Mouse (Mus musculus): ENCODE measurements around the gene Acvr1. TPM values are rescaled to one million over a fixed set of nuclear protein-coding genes. Genes with fewer than 3 reads are reported as not detected.

Acvr1 gene
- total and polyA plus RNA-seq, 3 experiments, result 0.11 TPM; not detected in 2

- TF ChIP-seq POLR2AphosphoS5 (IDR thresholded peaks at IDR 0.05; ENCODE audit: insufficient replicate concordance, low read depth, low read length) (no peak), TAL1 (conservative IDR thresholded peaks at IDR 0.05; ENCODE audit: low read depth, low read length) (no peak), GATA1 (IDR thresholded peaks at IDR 0.05; ENCODE audit: borderline replicate concordance, low read length) (no peak), GATA2 (IDR thresholded peaks at IDR 0.05; ENCODE audit: borderline replicate concordance, low read depth, low read length) (no peak)
- peaks cover 31% of the 10 kb centered on the region for H3K9me3 ChIP-seq (replicated peaks)
- ATAC-seq (ENCODE audit: extremely low read depth, insufficient number of reproducible peaks, low FRiP score, poor library complexity, severe bottlenecking) (no peak), DNase-seq (ENCODE audit: low spot score) (no peak)
- H3K36me3 ChIP-seq (replicated peaks), result no peaks in the 10 kb centered on the region
- H3K4me1 ChIP-seq (ENCODE audit: insufficient read depth, low read depth, low read length), result no peaks in the 10 kb centered on the region
- H3K4me3 ChIP-seq (ENCODE audit: low read depth, low read length), result no peak overlapping the region
- no peaks in the 10 kb centered on the region for H3K27me3 ChIP-seq (ENCODE audit: insufficient read depth, low read length)
Measured at GRCm38 (mm10) chr2:58513212-58513611, 53.7 kb downstream of the Acvr1 start.

DNA sequence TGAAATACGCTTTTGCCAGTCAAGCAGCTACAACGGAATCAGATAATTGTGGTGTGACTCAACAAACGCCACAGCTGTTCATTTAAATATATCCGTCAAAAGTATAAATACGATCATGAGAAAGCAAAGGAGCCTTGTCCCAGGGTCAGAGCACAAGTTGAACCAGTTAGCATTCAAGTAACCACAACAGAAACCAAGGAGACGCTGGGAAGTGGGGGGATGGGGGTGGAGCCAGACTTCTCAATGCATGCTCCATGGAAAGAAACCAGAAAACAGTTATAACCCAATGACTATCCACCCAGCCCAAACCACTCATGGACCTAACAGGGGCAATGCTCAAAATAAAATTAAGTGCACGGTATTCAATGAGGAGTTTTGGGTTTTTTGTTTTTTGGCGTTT lies 56.8 kb downstream of the Acvr1 start:
- ATAC-seq (ENCODE audit: extremely low read depth, insufficient number of reproducible peaks, low FRiP score, poor library complexity, severe bottlenecking) (no peak), DNase-seq (ENCODE audit: low spot score) (no peak)
- Histone ChIP-seq H3K4me1 (ENCODE audit: insufficient read depth, low read depth, low read length) (no peaks in the 10 kb centered on the region), H3K4me3 (ENCODE audit: low read depth, low read length) (no peak overlapping the region), H3K9me3 (replicated peaks) (peaks cover 30% of the 10 kb centered on the region), H3K36me3 (replicated peaks) (no peaks in the 10 kb centered on the region), H3K27me3 (ENCODE audit: insufficient read depth, low read length) (no peaks in the 10 kb centered on the region)
- TF ChIP-seq GATA1 (IDR thresholded peaks at IDR 0.05; ENCODE audit: borderline replicate concordance, low read length) (no peak), POLR2AphosphoS5 (IDR thresholded peaks at IDR 0.05; ENCODE audit: insufficient replicate concordance, low read depth, low read length) (no peak)

DNA sequence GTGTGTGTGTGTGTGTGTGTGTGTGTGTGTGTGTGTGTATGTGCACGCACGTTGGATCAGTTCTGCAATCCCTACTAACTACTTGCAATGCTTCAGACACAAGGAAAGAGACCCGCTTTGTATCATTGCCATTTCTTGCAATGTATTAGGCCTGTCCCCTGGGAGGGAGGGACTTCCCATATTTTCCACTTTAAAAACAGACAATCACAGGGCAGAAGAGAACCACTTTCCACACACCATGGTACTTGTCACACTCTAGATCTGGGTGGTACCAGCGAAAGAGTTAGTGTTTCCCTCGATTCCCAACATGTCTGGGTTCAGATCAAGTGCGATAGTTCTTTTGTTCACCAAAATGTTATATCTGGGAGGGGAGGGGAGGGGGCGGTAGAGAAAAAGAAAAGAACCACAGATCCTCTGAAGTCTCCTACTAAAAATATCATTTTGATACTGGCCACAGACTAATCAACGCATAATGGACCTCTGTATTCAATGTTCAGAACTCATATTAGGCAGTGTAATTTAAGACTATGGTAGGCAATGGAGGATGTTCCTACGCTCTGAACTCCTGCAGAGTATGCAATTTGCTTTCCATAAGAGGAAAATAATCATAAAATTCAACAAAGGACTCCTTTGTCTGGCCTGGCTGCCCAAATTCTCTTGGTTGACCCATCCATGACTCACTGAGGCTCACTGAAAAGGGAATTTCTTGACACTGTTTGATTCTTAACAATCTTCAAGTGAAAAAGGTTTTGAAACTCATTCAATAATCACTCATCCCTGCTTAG lies 61.5 kb downstream of the Acvr1 start:
- Histone ChIP-seq H3K36me3 (replicated peaks) (no peaks in the 10 kb centered on the region), H3K27me3 (ENCODE audit: insufficient read depth, low read length) (no peaks in the 10 kb centered on the region), H3K9me3 (replicated peaks) (peaks cover 24% of the 10 kb centered on the region), H3K4me3 (ENCODE audit: low read depth, low read length) (no peak overlapping the region), H3K4me1 (ENCODE audit: insufficient read depth, low read depth, low read length) (no peaks in the 10 kb centered on the region)
- TF ChIP-seq CTCF (IDR thresholded peaks at IDR 0.05; ENCODE audit: low read depth, low read length) (no peak), GATA2 (IDR thresholded peaks at IDR 0.05; ENCODE audit: borderline replicate concordance, low read depth, low read length) (no peak)
- DNase-seq (ENCODE audit: low spot score) (no peak), ATAC-seq (ENCODE audit: extremely low read depth, insufficient number of reproducible peaks, low FRiP score, poor library complexity, severe bottlenecking) (no peak)

DNA sequence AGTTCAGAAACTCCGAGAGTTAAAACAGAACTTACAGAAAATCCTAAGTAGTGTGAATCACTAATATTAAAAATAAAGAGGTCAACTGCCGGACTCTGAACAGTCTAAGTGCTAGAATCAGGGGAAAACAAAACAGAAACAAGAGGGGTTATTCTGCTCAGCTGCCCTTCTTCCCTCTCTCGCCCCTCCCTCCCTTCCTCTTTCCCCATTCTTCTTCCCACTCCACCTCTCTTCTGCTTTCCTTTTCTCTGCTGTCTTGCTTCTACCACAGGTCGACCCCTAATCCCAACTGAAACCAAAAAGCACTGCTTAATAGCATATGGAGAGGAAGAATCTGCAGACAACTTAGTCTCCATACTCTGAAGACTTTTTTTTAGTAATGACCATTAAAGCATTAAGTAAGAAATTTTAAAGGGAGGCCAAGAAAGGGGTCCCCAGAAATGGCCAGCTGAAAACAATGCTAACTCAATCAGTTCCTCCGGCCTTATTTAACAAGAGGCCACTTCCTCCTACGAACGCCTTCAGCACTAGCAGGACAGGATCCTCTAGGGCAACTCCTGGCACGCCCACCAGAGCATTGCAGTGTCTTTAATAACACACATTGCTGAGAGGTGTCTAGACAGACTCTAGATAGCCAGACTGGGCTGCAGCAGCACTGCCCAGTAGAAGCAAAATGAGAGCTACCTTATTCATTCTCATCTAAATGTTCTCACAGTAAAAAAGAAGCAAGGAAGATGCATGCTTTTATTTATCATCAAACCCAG lies 70.1 kb downstream of the Acvr1 start:
- TF ChIP-seq GATA1 (IDR thresholded peaks at IDR 0.05; ENCODE audit: borderline replicate concordance, low read length) (no peak), POLR2AphosphoS5 (IDR thresholded peaks at IDR 0.05; ENCODE audit: insufficient replicate concordance, low read depth, low read length) (no peak), CTCF (IDR thresholded peaks at IDR 0.05; ENCODE audit: low read depth, low read length) (no peak), TAL1 (conservative IDR thresholded peaks at IDR 0.05; ENCODE audit: low read depth, low read length) (no peak), GATA2 (IDR thresholded peaks at IDR 0.05; ENCODE audit: borderline replicate concordance, low read depth, low read length) (no peak)
- ATAC-seq (ENCODE audit: extremely low read depth, insufficient number of reproducible peaks, low FRiP score, poor library complexity, severe bottlenecking) (no peak), DNase-seq (ENCODE audit: low spot score) (no peak)
- Histone ChIP-seq H3K4me3 (ENCODE audit: low read depth, low read length) (no peak overlapping the region), H3K27me3 (ENCODE audit: insufficient read depth, low read length) (no peaks in the 10 kb centered on the region), H3K4me1 (ENCODE audit: insufficient read depth, low read depth, low read length) (no peaks in the 10 kb centered on the region), H3K9me3 (replicated peaks) (peaks cover 19% of the 10 kb centered on the region), H3K36me3 (replicated peaks) (no peaks in the 10 kb centered on the region)

DNA sequence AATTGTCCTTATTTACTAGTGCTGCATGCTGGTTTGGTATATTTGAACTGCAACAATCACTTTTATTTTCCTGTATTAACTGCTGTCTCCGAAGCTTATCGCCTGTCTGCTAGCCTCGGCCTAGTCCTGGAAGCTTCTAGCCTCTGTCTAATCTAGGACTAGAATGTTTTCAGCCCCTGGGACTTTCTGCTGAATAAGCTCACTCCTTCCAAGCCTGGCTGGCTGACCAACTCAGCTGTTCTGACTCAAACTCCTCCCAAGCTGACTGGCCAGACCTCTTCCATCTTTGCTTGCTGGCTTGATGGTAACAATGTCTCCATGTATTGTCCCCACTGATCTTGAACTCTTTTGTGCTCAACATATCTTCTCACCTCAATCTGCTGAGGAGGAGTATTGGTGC lies 71.7 kb downstream of the Acvr1 start:
- ATAC-seq (ENCODE audit: extremely low read depth, insufficient number of reproducible peaks, low FRiP score, poor library complexity, severe bottlenecking) (no peak), DNase-seq (ENCODE audit: low spot score) (no peak)
- peaks cover 23% of the 10 kb centered on the region for H3K9me3 ChIP-seq (replicated peaks)
- TF ChIP-seq TAL1 (conservative IDR thresholded peaks at IDR 0.05; ENCODE audit: low read depth, low read length) (no peak), POLR2AphosphoS5 (IDR thresholded peaks at IDR 0.05; ENCODE audit: insufficient replicate concordance, low read depth, low read length) (no peak), GATA1 (IDR thresholded peaks at IDR 0.05; ENCODE audit: borderline replicate concordance, low read length) (no peak), GATA2 (IDR thresholded peaks at IDR 0.05; ENCODE audit: borderline replicate concordance, low read depth, low read length) (no peak), CTCF (IDR thresholded peaks at IDR 0.05; ENCODE audit: low read depth, low read length) (no peak)
- no peaks in the 10 kb centered on the region for H3K4me1 ChIP-seq (ENCODE audit: insufficient read depth, low read depth, low read length)
- no peak overlapping the region for H3K4me3 ChIP-seq (ENCODE audit: low read depth, low read length)
- H3K27me3 ChIP-seq (ENCODE audit: insufficient read depth, low read length), result no peaks in the 10 kb centered on the region
- no peaks in the 10 kb centered on the region for H3K36me3 ChIP-seq (replicated peaks)

DNA sequence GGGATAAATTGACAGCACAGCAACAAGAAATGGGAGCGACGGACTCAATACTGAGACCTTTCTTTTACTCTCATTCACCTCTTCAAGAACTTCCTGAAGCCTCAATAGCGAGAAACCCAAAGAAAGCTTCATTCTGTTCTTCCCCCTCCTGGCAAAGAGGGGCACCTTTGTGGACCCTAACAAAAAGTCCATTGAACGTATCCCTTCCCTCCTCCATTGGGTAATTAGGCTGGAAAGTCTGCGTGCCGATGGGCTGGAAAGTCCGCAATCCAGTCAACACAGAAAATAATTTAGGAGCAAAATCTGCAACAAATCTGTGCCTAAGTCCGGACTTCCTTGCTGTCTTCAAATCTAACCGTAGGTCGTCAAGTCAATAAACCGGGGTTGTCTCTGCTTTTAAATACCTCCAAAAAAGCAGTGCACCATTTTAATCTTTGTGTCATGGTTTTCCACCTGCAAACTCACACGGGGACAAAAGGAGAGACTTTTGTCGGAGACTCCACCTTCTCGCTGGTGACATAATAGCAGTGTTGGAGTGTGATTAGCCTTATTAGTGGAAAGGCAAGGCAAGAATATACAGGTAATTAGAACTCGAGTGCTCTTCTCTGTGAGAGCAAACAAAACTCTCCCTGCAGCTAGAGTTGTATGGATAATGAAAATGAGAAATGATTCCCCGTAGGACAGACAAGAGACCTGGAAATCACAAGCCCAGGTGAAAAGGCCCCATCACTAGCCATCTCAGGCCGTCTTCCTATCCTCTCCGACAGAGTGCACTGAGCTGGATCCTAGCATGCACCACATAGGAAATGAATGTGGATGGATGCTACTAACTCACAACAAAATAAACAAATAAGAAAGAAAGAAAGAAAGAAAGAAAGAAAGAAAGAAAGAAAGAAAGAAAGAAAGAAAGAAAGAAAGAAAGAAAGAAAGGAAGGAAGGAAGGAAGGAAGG lies 73.0 kb downstream of the Acvr1 start:
- no peaks in the 10 kb centered on the region for H3K27me3 ChIP-seq (ENCODE audit: insufficient read depth, low read length)
- ATAC-seq (ENCODE audit: extremely low read depth, insufficient number of reproducible peaks, low FRiP score, poor library complexity, severe bottlenecking) (no peak), DNase-seq (ENCODE audit: low spot score) (no peak)
- no peak overlapping the region for H3K4me3 ChIP-seq (ENCODE audit: low read depth, low read length)
- peaks cover 33% of the 10 kb centered on the region for H3K9me3 ChIP-seq (replicated peaks)
- TF ChIP-seq CTCF (IDR thresholded peaks at IDR 0.05; ENCODE audit: low read depth, low read length) (no peak), GATA1 (IDR thresholded peaks at IDR 0.05; ENCODE audit: borderline replicate concordance, low read length) (no peak), GATA2 (IDR thresholded peaks at IDR 0.05; ENCODE audit: borderline replicate concordance, low read depth, low read length) (no peak), TAL1 (conservative IDR thresholded peaks at IDR 0.05; ENCODE audit: low read depth, low read length) (no peak), POLR2AphosphoS5 (IDR thresholded peaks at IDR 0.05; ENCODE audit: insufficient replicate concordance, low read depth, low read length) (no peak)
- no peaks in the 10 kb centered on the region for H3K4me1 ChIP-seq (ENCODE audit: insufficient read depth, low read depth, low read length)
- H3K36me3 ChIP-seq (replicated peaks), result no peaks in the 10 kb centered on the region

All from G1E (cell line).